Mouse (Mus musculus): ENCODE data around the gene 6030445D17Rik. TPM values are rescaled to one million over a fixed set of nuclear protein-coding genes. Genes with fewer than 3 reads are reported as not detected.

Gene 6030445D17Rik
- polyA plus RNA-seq, 1 experiment from 2014 or later, result 0.46 TPM

- H3K4me1 ChIP-seq, result no peaks in the 10 kb centered on the region
- H3K36me3 ChIP-seq, result no peaks in the 10 kb centered on the region
- no peaks in the 10 kb centered on the region for H3K9me3 ChIP-seq
- WGBS, result 62% methylated on average over 15 of the region's 15 CpGs
- no peak overlapping the region for H3K9ac ChIP-seq
- no peak for ATAC-seq (ENCODE audit: borderline replicate concordance, extremely low read depth, low FRiP score, low TSS enrichment)
- H3K27me3 ChIP-seq, result no peaks in the 10 kb centered on the region
- H3K27ac ChIP-seq, result no peak overlapping the region
- no peak overlapping the region for H3K4me3 ChIP-seq
- no peak overlapping the region for H3K4me2 ChIP-seq
Measured at GRCm38 (mm10) chr4:136441354-136442043, 20.6 kb upstream of the 6030445D17Rik start.

GRCm38 (mm10) chr4:136444561-136444960 is 17.5 kb upstream of the 6030445D17Rik start:
- H3K27ac ChIP-seq, result no peak overlapping the region
- ATAC-seq (ENCODE audit: borderline replicate concordance, extremely low read depth, low FRiP score, low TSS enrichment), result no peak
- H3K27me3 ChIP-seq, result no peaks in the 10 kb centered on the region
- no peak overlapping the region for H3K4me3 ChIP-seq
- H3K4me1 ChIP-seq, result no peaks in the 10 kb centered on the region
- no peak overlapping the region for H3K9ac ChIP-seq
- no peaks in the 10 kb centered on the region for H3K36me3 ChIP-seq
- no peak overlapping the region for H3K4me2 ChIP-seq
- no peaks in the 10 kb centered on the region for H3K9me3 ChIP-seq
- 68% methylated on average over 4 of the region's 4 CpGs for WGBS

- no peak overlapping the region for H3K4me2 ChIP-seq
- no peak for ATAC-seq (ENCODE audit: borderline replicate concordance, extremely low read depth, low FRiP score, low TSS enrichment)
- H3K27me3 ChIP-seq, result no peaks in the 10 kb centered on the region
- no peak overlapping the region for H3K27ac ChIP-seq
- H3K36me3 ChIP-seq, result no peaks in the 10 kb centered on the region
- peaks cover 7% of the 10 kb centered on the region for H3K4me1 ChIP-seq
- WGBS, result 73% methylated on average over 5 of the region's 5 CpGs
- H3K9me3 ChIP-seq, result no peaks in the 10 kb centered on the region
- no peak overlapping the region for H3K9ac ChIP-seq
- H3K4me3 ChIP-seq, result no peak overlapping the region
Measured at GRCm38 (mm10) chr4:136449795-136450194, 12.3 kb upstream of the 6030445D17Rik start.

- Histone ChIP-seq H3K27me3 (no peaks in the 10 kb centered on the region), H3K4me3 (no peak overlapping the region), H3K36me3 (no peaks in the 10 kb centered on the region), H3K4me2 (no peak overlapping the region), H3K4me1 (peaks cover 11% of the 10 kb centered on the region), H3K27ac (no peak overlapping the region), H3K9me3 (no peaks in the 10 kb centered on the region), H3K9ac (no peak overlapping the region)
- no peak for ATAC-seq (ENCODE audit: borderline replicate concordance, extremely low read depth, low FRiP score, low TSS enrichment)
- 69% methylated on average over 4 of the region's 4 CpGs for WGBS
Measured at GRCm38 (mm10) chr4:136450271-136450670, 11.8 kb upstream of the 6030445D17Rik start.

- H3K27ac ChIP-seq, result no peak overlapping the region; the same call in 1 of the 2 replicates
- H3K36me3 ChIP-seq, result no peaks in the 10 kb centered on the region
- H3K27me3 ChIP-seq, result no peaks in the 10 kb centered on the region
- H3K4me2 ChIP-seq, result no peak overlapping the region
- 5% methylated on average over 6 of the region's 6 CpGs for WGBS
- no peak overlapping the region for H3K4me3 ChIP-seq
- no peak for ATAC-seq (ENCODE audit: borderline replicate concordance, extremely low read depth, low FRiP score, low TSS enrichment)
- peaks cover 12% of the 10 kb centered on the region for H3K4me1 ChIP-seq
- H3K9ac ChIP-seq, result no peak overlapping the region
- H3K9me3 ChIP-seq, result no peaks in the 10 kb centered on the region
Measured at GRCm38 (mm10) chr4:136451564-136451963, 10.5 kb upstream of the 6030445D17Rik start.

GRCm38 (mm10) chr4:136452286-136452685 is 9.8 kb upstream of the 6030445D17Rik start:
- no peaks in the 10 kb centered on the region for H3K36me3 ChIP-seq
- no peaks in the 10 kb centered on the region for H3K9me3 ChIP-seq
- no peak overlapping the region for H3K27ac ChIP-seq
- ATAC-seq (ENCODE audit: borderline replicate concordance, extremely low read depth, low FRiP score, low TSS enrichment), result no peak
- no peak overlapping the region for H3K4me3 ChIP-seq
- peaks cover 15% of the 10 kb centered on the region for H3K4me1 ChIP-seq
- no peak overlapping the region for H3K4me2 ChIP-seq
- 76% methylated on average over 3 of the region's 3 CpGs for WGBS
- no peak overlapping the region for H3K9ac ChIP-seq
- no peaks in the 10 kb centered on the region for H3K27me3 ChIP-seq

- no peak for ATAC-seq (ENCODE audit: borderline replicate concordance, extremely low read depth, low FRiP score, low TSS enrichment)
- 56% methylated on average over 5 of the region's 5 CpGs for WGBS
Measured at GRCm38 (mm10) chr4:136452792-136453191, 9.3 kb upstream of the 6030445D17Rik start.

GRCm38 (mm10) chr4:136454850-136455260 is 7.2 kb upstream of the 6030445D17Rik start:
- Histone ChIP-seq H3K27ac (no peak overlapping the region), H3K4me1 (peaks cover 15% of the 10 kb centered on the region), H3K9me3 (no peaks in the 10 kb centered on the region), H3K27me3 (no peaks in the 10 kb centered on the region), H3K4me3 (peak overlapping the region; percentile 26), H3K9ac (0 out of 2 replicates have a peak overlapping the region, but pooled peaks have one; percentile 24), H3K36me3 (no peaks in the 10 kb centered on the region), H3K4me2 (peak overlapping the region; percentile 63)
- 2% methylated on average over 10 of the region's 10 CpGs for WGBS
- ATAC-seq (ENCODE audit: borderline replicate concordance, extremely low read depth, low FRiP score, low TSS enrichment), result peak; percentile 46; the same call in 1 of the 2 replicates

More at GRCm38 (mm10) chr4:136452792-136453191, 9.3 kb upstream of the 6030445D17Rik start:
- Histone ChIP-seq H3K9ac (no peak overlapping the region), H3K27ac (no peak overlapping the region), H3K4me1 (peaks cover 15% of the 10 kb centered on the region), H3K9me3 (no peaks in the 10 kb centered on the region), H3K4me2 (no peak overlapping the region), H3K36me3 (no peaks in the 10 kb centered on the region), H3K27me3 (no peaks in the 10 kb centered on the region), H3K4me3 (no peak overlapping the region)

- Histone ChIP-seq H3K27ac (no peak overlapping the region), H3K4me1 (peaks cover 13% of the 10 kb centered on the region), H3K9me3 (no peaks in the 10 kb centered on the region), H3K9ac (no peak overlapping the region), H3K27me3 (no peaks in the 10 kb centered on the region; the same call in 1 of the 2 replicates), H3K36me3 (no peaks in the 10 kb centered on the region), H3K4me3 (no peak overlapping the region), H3K4me2 (no peak overlapping the region)
- 85% methylated on average over 6 of the region's 6 CpGs for WGBS
- ATAC-seq (ENCODE audit: borderline replicate concordance, extremely low read depth, low FRiP score, low TSS enrichment), result no peak
Measured at GRCm38 (mm10) chr4:136456516-136457218, 5.4 kb upstream of the 6030445D17Rik start.

GRCm38 (mm10) chr4:136458276-136458675 is 3.8 kb upstream of the 6030445D17Rik start:
- Histone ChIP-seq H3K36me3 (no peaks in the 10 kb centered on the region), H3K4me2 (no peak overlapping the region), H3K4me1 (peaks cover 22% of the 10 kb centered on the region), H3K4me3 (no peak overlapping the region), H3K9me3 (no peaks in the 10 kb centered on the region), H3K9ac (no peak overlapping the region), H3K27me3 (peaks cover 3% of the 10 kb centered on the region; the same call in 1 of the 2 replicates), H3K27ac (no peak overlapping the region)
- WGBS, result 78% methylated on average over 7 of the region's 7 CpGs
- no peak for ATAC-seq (ENCODE audit: borderline replicate concordance, extremely low read depth, low FRiP score, low TSS enrichment)

GRCm38 (mm10) chr4:136459210-136459609 is 2.8 kb upstream of the 6030445D17Rik start:
- Histone ChIP-seq H3K9me3 (no peaks in the 10 kb centered on the region), H3K36me3 (no peaks in the 10 kb centered on the region), H3K27me3 (peaks cover 10% of the 10 kb centered on the region; the same call in 1 of the 2 replicates), H3K4me3 (no peak overlapping the region), H3K27ac (peak overlapping the region; percentile 3; the same call in 1 of the 2 replicates), H3K9ac (no peak overlapping the region), H3K4me1 (peaks cover 27% of the 10 kb centered on the region), H3K4me2 (peak overlapping the region; percentile 10; the same call in 1 of the 2 replicates)
- ATAC-seq (ENCODE audit: borderline replicate concordance, extremely low read depth, low FRiP score, low TSS enrichment), result no peak
- 64% methylated on average over 12 of the region's 12 CpGs for WGBS

- H3K4me2 ChIP-seq, result no peak overlapping the region
- H3K9me3 ChIP-seq, result no peaks in the 10 kb centered on the region
- peaks cover 12% of the 10 kb centered on the region; the same call in 1 of the 2 replicates for H3K27me3 ChIP-seq
- no peak overlapping the region for H3K4me3 ChIP-seq
- peaks cover 26% of the 10 kb centered on the region for H3K4me1 ChIP-seq
- no peak for ATAC-seq (ENCODE audit: borderline replicate concordance, extremely low read depth, low FRiP score, low TSS enrichment)
- no peak overlapping the region for H3K9ac ChIP-seq
- no peaks in the 10 kb centered on the region for H3K36me3 ChIP-seq
- H3K27ac ChIP-seq, result no peak overlapping the region
- 47% methylated on average over 4 of the region's 4 CpGs for WGBS
Measured at GRCm38 (mm10) chr4:136461206-136461605, 844 bp upstream of the 6030445D17Rik start.

Measured in lung, embryonic 15.5 days (tissue).